Mouse (Mus musculus) heart, adult 2 months (tissue): ENCODE measurements around the gene Ermard.

Source experiments
- CTCF ChIP-seq: fragments of 200-600 bp; IDR thresholded peaks from 2 replicates; pipeline ENCODE4 v1.8.1; 2022; ENCODE audit warnings: antibody characterized with exemption, mild to moderate bottlenecking, moderate library complexity
- EP300 ChIP-seq: fragments of 200-500 bp; IDR thresholded peaks from 2 replicates; pipeline ENCODE4 v1.6.1; 2011; ENCODE audit warnings: low read depth, low read length, control low read depth; ENCODE audit not compliant: insufficient read depth
- POLR2A ChIP-seq: fragments of 200-500 bp; IDR thresholded peaks from 2 replicates; pipeline ENCODE4 v1.6.1; 2011; ENCODE audit warnings: mild to moderate bottlenecking, low read depth, low read length, control low read depth; ENCODE audit not compliant: insufficient read depth

DNA sequence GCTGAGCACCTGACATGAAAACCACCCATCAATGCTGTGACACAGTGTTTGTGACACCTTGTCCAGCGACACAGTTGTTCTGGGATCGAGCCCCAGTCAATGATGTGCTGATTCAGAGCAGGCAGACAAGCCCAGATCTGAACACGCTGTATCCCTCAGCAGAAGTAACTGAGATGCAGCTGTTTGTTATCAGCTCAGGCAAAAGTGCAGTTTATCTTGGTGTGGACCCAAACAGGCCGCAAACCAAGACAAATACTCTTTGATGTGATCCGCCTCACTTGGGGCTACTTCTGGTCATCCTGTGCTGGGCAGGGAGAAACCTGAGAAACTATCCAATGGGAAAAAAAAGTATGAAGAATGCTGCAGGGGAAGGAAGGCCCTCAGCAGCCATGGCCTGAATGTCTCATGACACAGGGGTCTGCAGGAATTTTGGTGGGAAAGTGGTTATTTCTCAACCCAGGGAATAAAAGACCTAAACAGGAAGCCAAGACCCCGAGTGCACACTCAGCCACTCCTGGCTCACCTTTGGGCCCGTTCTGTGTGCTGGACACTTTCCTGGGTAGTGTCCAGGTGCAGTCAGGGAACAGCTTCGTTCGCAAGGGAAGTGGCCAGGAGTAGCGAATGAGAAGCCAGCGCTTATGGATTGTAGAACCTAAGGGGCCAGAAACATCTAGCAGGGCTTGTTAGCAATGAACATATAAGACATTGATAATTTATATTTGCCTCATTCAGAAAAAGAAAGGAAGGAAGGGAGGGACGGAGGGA lies 94.1 kb downstream of the Ermard start:
- no peak for TF ChIP-seq POLR2A
- TF ChIP-seq CTCF = no peak
- no peak for TF ChIP-seq EP300
